Mouse (Mus musculus) ES-E14 (cell line): ENCODE data around the gene Lyrm1. TPM values are rescaled to one million over a fixed set of nuclear protein-coding genes. Genes with fewer than 3 reads are reported as not detected.
A peak's percentile ranks its signal among the peaks of the same experiment; 100 is the strongest.

ENCODE experiments used
- DNase-seq: peaks from one replicate; pipeline ENCODE4 v3.0.0-alpha.2; 2013; ENCODE audit warnings: low read depth, low spot score
- H3K27ac ChIP-seq: 2 replicates; pipeline ENCODE4 v1.5.1; 2012; ENCODE audit warnings: low read depth, mild to moderate bottlenecking, low read length, moderate library complexity, mixed read lengths; ENCODE audit not compliant: poor library complexity, insufficient read depth, severe bottlenecking
- H3K36me3 ChIP-seq: 2 replicates; pipeline ENCODE4 v1.6.1; 2012; ENCODE audit warnings: mild to moderate bottlenecking, low read length, moderate library complexity, mixed read lengths; ENCODE audit not compliant: control insufficient read depth, poor library complexity, insufficient read depth, severe bottlenecking
- H3K4me1 ChIP-seq, 2 experiments: fragments of 150-350 bp in 1 of 2; sonication (generic) in 1 of 2; 2 replicates each; pipeline ENCODE4 v1.6.1; 2012; ENCODE audit warnings: low read length in 2 of 2, mild to moderate bottlenecking in 1 of 2, mixed read lengths in 1 of 2; ENCODE audit not compliant: control insufficient read depth in 2 of 2, insufficient read depth in 2 of 2, poor library complexity in 1 of 2
- H3K4me3 ChIP-seq, 2 experiments: fragments of 150-350 bp in 1 of 2; sonication (generic) in 1 of 2; 2 replicates each; pipeline ENCODE4 v1.5.1; 2012; ENCODE audit warnings: low read length in 2 of 2, low read depth in 1 of 2, mild to moderate bottlenecking in 1 of 2, mixed read lengths in 1 of 2; ENCODE audit not compliant: insufficient read depth in 1 of 2, poor library complexity in 1 of 2, severe bottlenecking in 1 of 2
- H3K9ac ChIP-seq: 2 replicates; pipeline ENCODE4 v1.6.1; 2012; ENCODE audit warnings: low read depth, mild to moderate bottlenecking, low read length, mixed read lengths; ENCODE audit not compliant: poor library complexity, insufficient read depth, severe bottlenecking
- H3K9me3 ChIP-seq: fragments of 150-350 bp; sonication (generic); 2 replicates; pipeline ENCODE4 v1.6.1; 2012; ENCODE audit warnings: low read depth, mild to moderate bottlenecking, low read length; ENCODE audit not compliant: control insufficient read depth, insufficient read depth
- CHD2 ChIP-seq: IDR thresholded peaks from 2 replicates; pipeline ENCODE4 v1.6.1; 2014; ENCODE audit warnings: mild to moderate bottlenecking, low read depth, low read length, inconsistent platforms
- HCFC1 ChIP-seq: IDR thresholded peaks from 2 replicates; pipeline ENCODE4 v1.6.1; 2012; ENCODE audit warnings: low read length, inconsistent platforms, borderline replicate concordance; ENCODE audit not compliant: insufficient read depth
- MAFK ChIP-seq: IDR thresholded peaks from 2 replicates; pipeline ENCODE4 v1.6.1; 2014; ENCODE audit warnings: mild to moderate bottlenecking, low read depth, low read length, inconsistent platforms; ENCODE audit not compliant: insufficient read depth
- ZC3H11A ChIP-seq: IDR thresholded peaks from 2 replicates; pipeline ENCODE4 v1.6.1; 2012; ENCODE audit warnings: low read depth, mild to moderate bottlenecking, inconsistent platforms, low read length, borderline replicate concordance
- ZNF384 ChIP-seq: IDR thresholded peaks from 2 replicates; pipeline ENCODE4 v1.6.1; 2012; ENCODE audit warnings: low read depth, low read length, inconsistent platforms
- in situ Hi-C, 2 experiments: fragments of 600-800 bp; cut with MboI; formaldehyde crosslinking; loops; one replicate each; pipeline ENCODE4 v1.15.1; 2025; ENCODE audit warnings: low sequenced_read_pairs in 2 of 2, inconsistent platforms in 1 of 2; ENCODE audit not compliant: unreplicated experiment in 2 of 2
- total RNA-seq: library from RNA; depleted of rRNA; stranded (reverse); fragments of 300-350 nt; gene quantifications from 2 replicates; pipeline ENCODE4 v1.2.3, GENCODE M21; 2012

Gene Lyrm1
- total RNA-seq, 1 experiment: 3.8 TPM

DNA sequence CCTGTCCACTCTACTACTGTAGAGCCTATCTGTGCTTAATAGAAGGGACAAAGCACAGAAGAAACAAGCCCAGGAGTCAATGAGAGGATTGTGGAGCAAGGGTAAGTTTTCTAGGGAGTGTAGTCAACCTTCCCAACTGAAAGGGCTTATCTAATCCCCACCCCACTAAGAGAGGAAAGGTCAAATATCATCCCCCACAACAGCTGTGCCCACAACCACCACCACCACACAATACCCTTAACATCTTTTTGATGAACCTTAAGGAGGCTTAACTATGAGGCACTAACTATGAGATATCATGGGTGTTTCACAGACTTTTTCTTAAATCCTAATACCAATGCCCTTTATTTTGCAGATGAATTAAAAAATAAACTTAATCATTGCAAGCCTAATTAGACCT is 43.2 kb upstream of the Lyrm1 start:
- in situ Hi-C loops: no loop called here
- Histone ChIP-seq H3K4me1 (peaks cover 5 to 6% of the 10 kb centered on the region in 2 experiments), H3K4me3 (no peak overlapping the region), H3K36me3 (peaks cover 3% of the 10 kb centered on the region), H3K9ac (no peak overlapping the region), H3K27ac (no peak overlapping the region), H3K9me3 (no peaks in the 10 kb centered on the region)
- TF ChIP-seq CHD2 (no peak), ZC3H11A (no peak), HCFC1 (no peak), MAFK (no peak)
- DNase-seq: no peak

DNA sequence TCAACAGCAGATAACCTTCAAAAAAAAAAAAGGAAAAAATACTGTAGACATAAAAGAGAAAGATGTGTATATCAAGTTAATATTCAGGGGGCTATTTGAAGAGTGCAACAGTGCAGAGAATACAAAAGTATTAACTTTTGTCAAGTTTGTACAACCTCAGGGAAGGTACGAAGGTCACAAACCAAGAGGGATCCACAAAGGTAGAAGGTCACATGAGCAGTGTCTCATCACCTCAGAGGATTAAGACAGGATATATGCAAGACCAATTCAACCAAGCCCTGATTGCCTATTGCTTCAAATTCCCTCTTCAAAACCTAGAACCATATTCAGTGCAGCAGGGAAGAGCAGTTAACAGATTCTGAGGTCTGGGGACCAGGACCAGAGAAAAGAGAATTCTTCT is 42.5 kb upstream of the Lyrm1 start:
- Histone ChIP-seq H3K9ac (no peak overlapping the region), H3K4me1 (peaks cover 5 to 8% of the 10 kb centered on the region in 2 experiments), H3K36me3 (peaks cover 3% of the 10 kb centered on the region), H3K4me3 (no peak overlapping the region), H3K27ac (no peak overlapping the region), H3K9me3 (no peaks in the 10 kb centered on the region)
- TF ChIP-seq CHD2 (no peak), MAFK (no peak), ZNF384 (no peak), HCFC1 (no peak), ZC3H11A (no peak)
- in situ Hi-C loops: no loop called here
- DNase-seq: no peak

DNA sequence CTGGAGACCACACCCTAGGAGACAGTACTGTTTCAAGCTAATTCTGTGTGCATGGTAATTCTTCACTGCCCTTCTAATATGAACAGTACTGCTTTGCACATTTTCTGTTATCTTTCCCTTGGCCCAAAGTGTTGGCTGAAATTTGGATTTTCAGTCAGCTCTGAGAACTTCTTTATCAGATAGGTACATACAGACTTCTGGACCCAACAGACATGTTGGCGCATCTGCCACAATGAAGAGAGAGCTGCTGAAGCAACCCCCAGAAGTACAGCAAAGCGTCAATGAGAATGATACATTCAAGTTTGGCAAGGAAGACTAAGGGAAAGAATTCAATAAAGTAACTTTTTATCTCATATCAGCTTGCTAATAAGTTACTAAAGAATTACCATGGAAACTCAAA is 41.3 kb upstream of the Lyrm1 start:
- H3K4me3 ChIP-seq: no peak overlapping the region
- no peak for DNase-seq
- no peaks in the 10 kb centered on the region for H3K9me3 ChIP-seq
- TF ChIP-seq HCFC1 (no peak), MAFK (no peak), ZC3H11A (no peak), CHD2 (no peak), ZNF384 (no peak)
- H3K9ac ChIP-seq: no peak overlapping the region
- in situ Hi-C loops: no loop called here
- H3K27ac ChIP-seq: no peak overlapping the region
- peaks cover 5 to 8% of the 10 kb centered on the region in 2 experiments for H3K4me1 ChIP-seq
- peaks cover 6% of the 10 kb centered on the region for H3K36me3 ChIP-seq

DNA sequence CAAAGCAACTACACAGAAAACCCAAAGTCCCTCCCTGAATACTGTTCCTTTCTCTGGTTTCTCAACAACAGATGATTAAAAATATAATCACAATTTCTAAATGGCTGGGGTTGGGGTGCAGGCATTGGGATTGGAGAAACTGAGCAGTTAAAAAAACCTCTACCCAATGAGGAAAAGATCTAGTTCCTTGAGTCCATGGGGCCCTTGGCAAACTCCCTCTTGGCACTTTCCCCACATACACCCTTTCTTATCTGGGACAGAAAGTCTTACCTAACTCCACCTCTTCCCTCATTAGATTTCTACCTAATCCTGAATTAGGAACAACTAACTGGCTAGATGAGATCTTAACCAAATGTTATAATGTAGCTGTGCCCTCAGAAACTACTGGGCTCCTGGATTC is 40.6 kb upstream of the Lyrm1 start:
- TF ChIP-seq CHD2: no peak
- TF ChIP-seq ZC3H11A: no peak
- in situ Hi-C loops: no loop called here
- H3K4me3 ChIP-seq: no peak overlapping the region
- no peak for DNase-seq
- H3K36me3 ChIP-seq: peaks cover 7% of the 10 kb centered on the region
- peaks cover 5 to 13% of the 10 kb centered on the region in 2 experiments for H3K4me1 ChIP-seq
- H3K9me3 ChIP-seq: no peaks in the 10 kb centered on the region
- H3K27ac ChIP-seq: no peak overlapping the region
- H3K9ac ChIP-seq: no peak overlapping the region

DNA sequence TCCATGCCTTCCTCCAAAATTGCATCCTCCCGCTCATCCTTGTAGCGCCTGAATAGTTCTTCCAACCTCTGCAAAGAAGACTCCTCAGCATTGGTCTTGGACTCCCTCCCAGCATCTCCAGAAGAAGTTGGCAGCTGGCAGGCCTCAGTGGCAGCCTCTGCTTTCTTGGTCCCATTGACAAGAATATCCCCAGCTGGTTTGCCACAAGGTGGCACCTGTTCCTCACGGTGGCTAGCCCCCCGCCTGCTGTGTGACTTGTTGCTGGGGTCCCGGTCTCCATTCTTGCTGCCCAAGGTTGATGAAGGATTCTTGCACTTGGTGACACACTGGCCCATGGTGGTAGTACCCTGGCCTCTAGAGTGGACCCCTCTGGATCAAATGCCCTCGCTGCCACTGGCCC is 36.2 kb upstream of the Lyrm1 start:
- H3K27ac ChIP-seq: peak overlapping the region; percentile 89
- no peak overlapping the region for H3K9ac ChIP-seq
- in situ Hi-C loops: no loop called here
- H3K4me3 ChIP-seq: 0 out of 4 replicates have a peak overlapping the region, but pooled peaks of 1 of the 2 experiments have one; percentile 0
- peaks cover 7% of the 10 kb centered on the region for H3K36me3 ChIP-seq
- DNase-seq: no peak
- H3K9me3 ChIP-seq: no peaks in the 10 kb centered on the region
- peaks cover 13 to 21% of the 10 kb centered on the region in 2 experiments for H3K4me1 ChIP-seq
- TF ChIP-seq HCFC1 (no peak), ZC3H11A (no peak), ZNF384 (no peak)
